Mouse (Mus musculus): ENCODE measurements around the gene Vwa7.

DNA sequence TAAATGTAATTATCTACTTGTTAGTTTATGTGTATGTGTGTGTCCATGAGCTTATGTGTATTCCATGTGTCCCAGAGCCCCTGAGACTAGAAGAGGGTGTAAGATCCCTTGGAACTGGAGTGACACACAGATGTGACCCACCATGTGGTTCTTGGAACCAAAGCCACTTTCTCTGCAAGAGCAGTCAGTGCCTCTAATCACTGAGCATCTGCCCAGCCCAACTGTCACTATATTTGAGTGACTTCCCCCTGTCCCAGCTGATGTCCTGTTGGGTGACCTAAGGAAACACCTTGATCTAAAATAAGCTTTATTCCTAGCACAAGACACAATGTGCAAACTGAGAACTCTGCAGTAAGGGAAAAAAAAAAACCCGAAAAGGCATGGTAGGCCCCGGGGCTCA, 11.9 kb downstream of the Vwa7 start:
- no peak for TF ChIP-seq CTCF (conservative IDR thresholded peaks at IDR 0.05; ENCODE audit: low read length)
- TF ChIP-seq POU5F1 (IDR thresholded peaks at IDR 0.05; ENCODE audit: borderline replicate concordance, low read length): no peak
- TF ChIP-seq NANOG (IDR thresholded peaks at IDR 0.05; ENCODE audit: borderline replicate concordance, low read length): no peak

Measured in E14TG2a.4 (cell line).